Mouse (Mus musculus): ENCODE measurements around the gene Gm28053.

DNA sequence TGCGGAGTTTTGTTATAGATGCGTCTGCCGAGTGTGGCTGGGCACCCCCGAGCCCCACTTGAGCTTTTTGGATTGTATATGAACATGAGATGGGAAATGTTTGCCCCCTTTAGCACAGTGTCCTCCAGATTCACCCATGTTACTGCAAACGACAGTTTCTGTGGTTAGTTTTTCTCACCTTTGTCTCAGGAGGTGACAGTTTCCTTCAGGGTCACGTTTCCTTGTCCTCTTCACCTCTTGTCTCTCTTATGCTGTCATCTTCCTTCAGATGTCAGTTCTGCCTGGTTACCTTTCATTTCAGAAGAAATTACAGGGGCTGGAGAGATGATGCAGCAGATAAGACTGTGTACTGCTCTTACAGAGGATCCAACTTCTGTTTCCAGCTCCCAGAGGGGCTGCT is 38.7 kb upstream of the Gm28053 start:
- no peak for TF ChIP-seq GATA1 (IDR thresholded peaks at IDR 0.05; ENCODE audit: borderline replicate concordance, low read length)
- TF ChIP-seq FLI1 (IDR thresholded peaks at IDR 0.05; ENCODE audit: low read length): no peak
